Mouse (Mus musculus): ENCODE data around the gene Crybb2. TPM values are rescaled to one million over a fixed set of nuclear protein-coding genes. Genes with fewer than 3 reads are reported as not detected.

Crybb2 gene
- polyA plus RNA-seq, 1 experiment, result not detected

GRCm38 (mm10) chr5:113015236-113016061 lies 54.5 kb downstream of the Crybb2 start, which contains the start of gene Grk3:
Gene Grk3, minus strand, starts transcription at chr5:113015791.
- WGBS, result 2% methylated on average over 52 of the region's 52 CpGs
- peaks cover 3% of the 10 kb centered on the region; the same call in 1 of the 2 replicates for H3K4me1 ChIP-seq (ENCODE audit: control insufficient read depth, insufficient read depth, low read length)
- H3K4me3 ChIP-seq (replicated peaks; ENCODE audit: control insufficient read depth, low read depth, low read length), result peak within 1 kb of the TSS; percentile 71
- TF ChIP-seq POLR2A (IDR thresholded peaks at IDR 0.05; ENCODE audit: borderline replicate concordance, control insufficient read depth, low read depth, low read length), result peak; percentile 50; the same call in 1 of the 2 replicates
- TF ChIP-seq CTCF (IDR thresholded peaks at IDR 0.05; ENCODE audit: control insufficient read depth, insufficient read depth, low read length), result no peak
- peak within 1 kb of the TSS; percentile 81 for H3K27ac ChIP-seq (ENCODE audit: control insufficient read depth, insufficient read depth, low read depth, low read length, poor library complexity)

GRCm38 (mm10) chr5:113014808-113015235 lies 55.1 kb downstream of the Crybb2 start:
- Histone ChIP-seq H3K27ac (ENCODE audit: control insufficient read depth, insufficient read depth, low read depth, low read length, poor library complexity) (peak overlapping the region; percentile 27; the same call in 1 of the 2 replicates), H3K4me1 (ENCODE audit: control insufficient read depth, insufficient read depth, low read length) (peaks cover 3% of the 10 kb centered on the region; the same call in 1 of the 2 replicates), H3K4me3 (replicated peaks; ENCODE audit: control insufficient read depth, low read depth, low read length) (peak overlapping the region; percentile 71)
- TF ChIP-seq CTCF (IDR thresholded peaks at IDR 0.05; ENCODE audit: control insufficient read depth, insufficient read depth, low read length), result no peak
- no peak for TF ChIP-seq POLR2A (IDR thresholded peaks at IDR 0.05; ENCODE audit: borderline replicate concordance, control insufficient read depth, low read depth, low read length)
- under 1% methylated on average over 14 of the region's 14 CpGs for WGBS

- peak overlapping the region; percentile 71 for H3K4me3 ChIP-seq (replicated peaks; ENCODE audit: control insufficient read depth, low read depth, low read length)
- no peak for TF ChIP-seq POLR2A (IDR thresholded peaks at IDR 0.05; ENCODE audit: borderline replicate concordance, control insufficient read depth, low read depth, low read length)
- no peak for TF ChIP-seq CTCF (IDR thresholded peaks at IDR 0.05; ENCODE audit: control insufficient read depth, insufficient read depth, low read length)
- WGBS, result 31% methylated on average over 16 of the region's 16 CpGs
- peaks cover 3% of the 10 kb centered on the region; the same call in 1 of the 2 replicates for H3K4me1 ChIP-seq (ENCODE audit: control insufficient read depth, insufficient read depth, low read length)
- no peak overlapping the region for H3K27ac ChIP-seq (ENCODE audit: control insufficient read depth, insufficient read depth, low read depth, low read length, poor library complexity)
Observed at GRCm38 (mm10) chr5:113014111-113014807, 55.7 kb downstream of the Crybb2 start.

GRCm38 (mm10) chr5:113011926-113012325 lies 58.0 kb downstream of the Crybb2 start:
- 76% methylated on average over 10 of the region's 10 CpGs for WGBS
- H3K4me3 ChIP-seq (replicated peaks; ENCODE audit: control insufficient read depth, low read depth, low read length), result no peak overlapping the region
- TF ChIP-seq POLR2A (IDR thresholded peaks at IDR 0.05; ENCODE audit: borderline replicate concordance, control insufficient read depth, low read depth, low read length), result no peak
- TF ChIP-seq CTCF (IDR thresholded peaks at IDR 0.05; ENCODE audit: control insufficient read depth, insufficient read depth, low read length), result no peak
- peaks cover 4% of the 10 kb centered on the region; the same call in 1 of the 2 replicates for H3K4me1 ChIP-seq (ENCODE audit: control insufficient read depth, insufficient read depth, low read length)
- H3K27ac ChIP-seq (ENCODE audit: control insufficient read depth, insufficient read depth, low read depth, low read length, poor library complexity), result no peak overlapping the region

GRCm38 (mm10) chr5:113009183-113009820 lies 60.6 kb downstream of the Crybb2 start:
- 35% methylated on average over 8 of the region's 8 CpGs for WGBS
- Histone ChIP-seq H3K27ac (ENCODE audit: control insufficient read depth, insufficient read depth, low read depth, low read length, poor library complexity) (no peak overlapping the region), H3K4me1 (ENCODE audit: control insufficient read depth, insufficient read depth, low read length) (peaks cover 7% of the 10 kb centered on the region; the same call in 1 of the 2 replicates), H3K4me3 (replicated peaks; ENCODE audit: control insufficient read depth, low read depth, low read length) (no peak overlapping the region)
- TF ChIP-seq CTCF (IDR thresholded peaks at IDR 0.05; ENCODE audit: control insufficient read depth, insufficient read depth, low read length) (no peak), POLR2A (IDR thresholded peaks at IDR 0.05; ENCODE audit: borderline replicate concordance, control insufficient read depth, low read depth, low read length) (no peak)

- H3K4me3 ChIP-seq (replicated peaks; ENCODE audit: control insufficient read depth, low read depth, low read length), result no peak overlapping the region
- WGBS, result 47% methylated on average over 2 of the region's 2 CpGs
- TF ChIP-seq POLR2A (IDR thresholded peaks at IDR 0.05; ENCODE audit: borderline replicate concordance, control insufficient read depth, low read depth, low read length) (no peak), CTCF (IDR thresholded peaks at IDR 0.05; ENCODE audit: control insufficient read depth, insufficient read depth, low read length) (no peak)
- no peak overlapping the region for H3K27ac ChIP-seq (ENCODE audit: control insufficient read depth, insufficient read depth, low read depth, low read length, poor library complexity)
- peaks cover 7% of the 10 kb centered on the region; the same call in 1 of the 2 replicates for H3K4me1 ChIP-seq (ENCODE audit: control insufficient read depth, insufficient read depth, low read length)
Observed at GRCm38 (mm10) chr5:113008496-113008895, 61.4 kb downstream of the Crybb2 start.

Other genes with a start within 250 kb of the Crybb2 start
- 0.27 and 0.90 TPM in 2 replicates for gene Myo18b, start 173.8 kb downstream of the Crybb2 start, polyA plus RNA-seq (2011; ENCODE audit: insufficient read depth, insufficient read length, low replicate concordance, missing spikeins)
- gene Grk3, start 54.3 kb downstream of the Crybb2 start, polyA plus RNA-seq (2011; ENCODE audit: insufficient read depth, insufficient read length, low replicate concordance, missing spikeins), result 8.1 and 17.4 TPM in 2 replicates
- not detected in 2 replicates for gene Crybb3, start 11.5 kb upstream of the Crybb2 start, polyA plus RNA-seq (2011; ENCODE audit: insufficient read depth, insufficient read length, low replicate concordance, missing spikeins)
- 1.5 and 4.1 TPM in 2 replicates for gene 2900026A02Rik, start 151.1 kb upstream of the Crybb2 start, polyA plus RNA-seq (2011; ENCODE audit: insufficient read depth, insufficient read length, low replicate concordance, missing spikeins)
- not detected in 2 replicates for gene Tmem211, start 156.8 kb upstream of the Crybb2 start, polyA plus RNA-seq (2011; ENCODE audit: insufficient read depth, insufficient read length, low replicate concordance, missing spikeins)
- gene Sgsm1, start 240.7 kb upstream of the Crybb2 start, polyA plus RNA-seq (2011; ENCODE audit: insufficient read depth, insufficient read length, low replicate concordance, missing spikeins), result not detected in 2 replicates

Data from bone marrow, adult 2 months (tissue).